Mouse (Mus musculus): Measurements from ENCODE around the gene Nek9. TPM values are rescaled to one million over a fixed set of nuclear protein-coding genes. Genes with fewer than 3 reads are reported as not detected.
"Not testable (repeated sequence)": the region's sequence is repeated elsewhere in the genome, so short reads cannot be mapped to it uniquely, and the experiment has no call there.

Gene Nek9
- polyA plus RNA-seq, 1 experiment from 2014 or later = 9.4 TPM

DNA sequence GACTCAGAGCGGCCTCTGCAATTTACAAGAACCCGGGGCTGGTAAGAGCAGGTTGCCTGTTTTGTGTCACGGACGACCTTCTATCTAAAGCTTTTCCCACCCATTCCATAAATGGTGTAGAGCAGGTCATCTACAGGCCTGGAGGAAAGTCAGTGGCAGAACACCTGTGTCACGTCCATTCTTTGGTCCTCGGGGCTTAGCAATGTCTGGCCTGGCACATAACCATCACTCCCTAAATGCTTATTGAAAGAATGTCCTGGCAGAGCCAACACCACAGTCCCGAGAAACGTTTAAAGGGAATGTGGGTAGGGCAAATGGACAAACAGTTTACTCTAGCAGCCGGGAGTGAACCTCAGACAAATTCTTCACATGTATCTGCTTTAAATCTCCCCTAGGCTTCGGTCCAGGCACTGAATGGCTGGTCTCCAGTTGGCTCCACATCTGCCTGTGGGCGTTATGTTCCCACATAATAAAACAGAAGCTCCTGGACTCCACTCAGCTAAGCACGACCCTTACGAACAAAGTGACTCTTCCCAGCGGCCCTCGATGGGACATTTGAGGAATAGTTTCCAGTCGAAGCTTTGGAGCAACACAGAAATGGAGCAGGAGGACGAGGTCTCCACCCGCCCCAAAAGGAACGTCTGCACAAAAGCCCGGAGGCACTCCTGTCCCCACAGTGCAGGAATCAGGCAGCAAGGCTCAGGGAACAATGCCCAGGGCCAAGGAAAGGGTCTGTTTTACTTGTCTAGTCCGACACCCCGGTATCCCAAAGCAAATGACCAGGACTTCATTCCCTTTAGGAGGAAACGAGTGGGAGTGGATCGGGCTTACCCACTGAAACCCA, 49.8 kb downstream of the Nek9 start:
- DNase-seq (ENCODE audit: low spot score) (no peak), ATAC-seq (replicated peaks; ENCODE audit: low FRiP score) (no peak)
- Histone ChIP-seq H3K4me1 (replicated peaks; ENCODE audit: control insufficient read depth, insufficient read depth, low read length) (0 out of 2 replicates have a peak, but pooled peaks cover 5% of the 10 kb centered on the region), H3K27me3 (replicated peaks; ENCODE audit: control insufficient read depth, insufficient read depth, low read length) (peaks cover 16% of the 10 kb centered on the region), H3K27ac (ENCODE audit: low read depth, low read length) (no peak overlapping the region), H3K4me2 (peak overlapping the region; percentile 76), H3K4me3 (ENCODE audit: low read depth, low read length) (peak overlapping the region; percentile 57; the same call in 1 of the 2 replicates), H3K36me3 (ENCODE audit: control insufficient read depth, insufficient read depth, low read length) (no peaks in the 10 kb centered on the region), H3K9ac (ENCODE audit: low read depth, low read length) (no peak overlapping the region), H3K9me3 (ENCODE audit: control insufficient read depth, low read length) (peaks cover 3% of the 10 kb centered on the region; the same call in 1 of the 2 replicates)
- 57% methylated on average over 24 of the region's 24 CpGs for WGBS

DNA sequence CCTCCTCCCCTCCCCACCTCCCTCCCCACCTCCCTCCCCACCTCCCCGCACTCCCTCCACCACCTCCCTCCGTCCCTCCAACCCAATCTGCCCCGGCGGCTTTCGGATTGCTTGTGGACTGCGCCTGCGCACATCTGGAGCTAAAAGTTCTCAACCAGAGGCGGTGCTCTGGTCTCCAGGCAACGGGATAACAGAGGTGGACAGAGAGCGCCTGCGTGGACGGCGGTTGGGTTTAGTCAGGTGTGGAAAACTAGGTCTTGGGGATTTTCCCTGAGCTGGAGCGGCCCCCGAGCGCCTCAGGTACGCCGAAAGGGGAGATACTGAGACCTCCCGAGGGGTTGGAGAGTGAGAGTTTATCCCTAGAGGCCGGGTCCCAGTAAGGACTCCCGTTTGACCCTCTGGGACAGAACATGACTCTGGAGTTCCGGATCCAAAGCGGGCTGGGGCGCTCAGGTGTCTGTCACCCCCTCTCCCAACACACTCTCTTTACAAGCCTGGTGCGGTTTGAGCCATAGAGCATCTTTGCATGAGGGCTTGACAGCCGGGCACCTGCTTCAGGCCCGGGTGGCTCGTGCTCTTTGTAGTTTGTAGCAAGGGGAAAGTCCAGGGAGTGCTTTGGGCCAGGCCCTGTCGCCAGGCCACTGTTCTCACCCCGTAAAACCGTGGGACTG, 50.5 kb downstream of the Nek9 start, which contains the start of gene Zc2hc1c:
Gene Zc2hc1c (plus strand): TSS at position 106 of the 671 bp plus-strand sequence.
- Histone ChIP-seq H3K27ac (ENCODE audit: low read depth, low read length) (no peak within 1 kb of the TSS), H3K4me2 (peak within 1 kb of the TSS; percentile 76), H3K9me3 (ENCODE audit: control insufficient read depth, low read length) (no peaks in the 10 kb centered on the region), H3K27me3 (replicated peaks; ENCODE audit: control insufficient read depth, insufficient read depth, low read length) (peaks cover 16% of the 10 kb centered on the region), H3K9ac (ENCODE audit: low read depth, low read length) (peak within 1 kb of the TSS; percentile 53), H3K36me3 (ENCODE audit: control insufficient read depth, insufficient read depth, low read length) (no peaks in the 10 kb centered on the region), H3K4me3 (ENCODE audit: low read depth, low read length) (peak within 1 kb of the TSS; percentile 57), H3K4me1 (replicated peaks; ENCODE audit: control insufficient read depth, insufficient read depth, low read length) (0 out of 2 replicates have a peak, but pooled peaks cover 5% of the 10 kb centered on the region)
- ATAC-seq (replicated peaks; ENCODE audit: low FRiP score) (peak; percentile 79), DNase-seq (ENCODE audit: low spot score) (peak; percentile 78)
- 7% methylated on average over 31 of the region's 31 CpGs for WGBS

DNA sequence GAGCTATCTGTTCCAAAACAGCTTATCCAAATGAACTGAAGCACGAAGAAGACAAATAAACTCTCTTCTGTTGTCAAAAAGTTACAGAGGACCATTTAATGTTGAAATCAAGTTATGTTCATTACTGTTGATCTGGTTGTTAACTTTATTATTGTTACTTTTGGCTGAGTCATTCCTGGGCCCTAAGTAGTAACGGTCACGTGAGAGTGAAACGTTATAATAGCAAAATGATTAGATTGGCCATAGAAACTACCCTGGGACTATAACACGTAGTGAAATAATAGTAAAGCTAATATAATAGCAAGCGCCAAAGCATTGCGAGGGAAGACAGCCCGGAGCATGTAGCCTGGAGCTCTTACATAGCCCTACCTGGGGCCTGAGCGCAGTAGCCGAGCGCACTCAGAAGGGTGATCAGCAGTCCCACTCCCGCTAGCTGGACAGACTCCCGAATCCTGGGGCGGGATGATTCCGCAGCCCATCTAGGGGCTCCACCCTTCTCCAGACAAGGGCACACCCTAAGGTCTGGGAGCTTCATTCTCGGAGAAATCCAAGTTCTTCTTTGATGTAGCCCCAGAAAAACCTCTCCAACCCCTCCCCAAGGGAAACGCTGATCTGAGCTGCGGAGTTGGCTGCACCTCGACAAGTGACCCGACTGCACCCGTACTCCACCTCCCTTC, 51.2 kb downstream of the Nek9 start, which contains the start of gene Acyp1:
Gene Acyp1 (minus strand): TSS at position 630 of the 677 bp plus-strand sequence.
- peak; percentile 62 for ATAC-seq (replicated peaks; ENCODE audit: low FRiP score)
- H3K27me3 ChIP-seq (replicated peaks; ENCODE audit: control insufficient read depth, insufficient read depth, low read length) = peaks cover 16% of the 10 kb centered on the region
- H3K27ac ChIP-seq (ENCODE audit: low read depth, low read length) = no peak within 1 kb of the TSS
- peak within 1 kb of the TSS; percentile 53 for H3K9ac ChIP-seq (ENCODE audit: low read depth, low read length)
- H3K4me3 ChIP-seq (ENCODE audit: low read depth, low read length) = peak within 1 kb of the TSS; percentile 57
- 15% methylated on average over 21 of the region's 21 CpGs for WGBS
- no peaks in the 10 kb centered on the region for H3K36me3 ChIP-seq (ENCODE audit: control insufficient read depth, insufficient read depth, low read length)
- 0 out of 2 replicates have a peak, but pooled peaks cover 5% of the 10 kb centered on the region for H3K4me1 ChIP-seq (replicated peaks; ENCODE audit: control insufficient read depth, insufficient read depth, low read length)
- DNase-seq (ENCODE audit: low spot score) = no peak
- H3K4me2 ChIP-seq = peak within 1 kb of the TSS; percentile 76
- H3K9me3 ChIP-seq (ENCODE audit: control insufficient read depth, low read length) = no peaks in the 10 kb centered on the region

DNA sequence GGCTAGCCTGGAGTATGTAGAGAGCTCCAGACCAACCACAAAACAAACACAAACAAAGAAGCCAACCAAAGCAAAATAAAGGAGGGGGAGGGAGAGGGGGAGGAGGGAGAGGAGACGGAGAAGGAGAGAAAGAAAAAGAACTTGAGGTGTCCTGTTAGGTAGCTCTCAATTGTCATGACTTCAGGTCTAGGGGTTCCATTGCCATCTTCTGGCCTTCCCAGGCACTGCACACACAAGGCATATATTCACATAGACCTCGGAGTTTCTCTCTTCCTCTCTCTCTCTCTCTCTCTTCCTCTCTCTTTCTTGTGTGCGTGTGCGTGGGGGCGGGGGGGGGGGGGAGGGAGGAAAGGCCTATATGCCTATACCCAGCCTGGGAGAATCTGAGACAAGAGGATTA, 52.2 kb downstream of the Nek9 start:
- no peak overlapping the region for H3K4me3 ChIP-seq (ENCODE audit: low read depth, low read length)
- DNase-seq (ENCODE audit: low spot score) = no peak
- 0 out of 2 replicates have a peak, but pooled peaks cover 5% of the 10 kb centered on the region for H3K4me1 ChIP-seq (replicated peaks; ENCODE audit: control insufficient read depth, insufficient read depth, low read length)
- H3K9ac ChIP-seq (ENCODE audit: low read depth, low read length) = no peak overlapping the region
- 43% methylated on average over 2 of the region's 5 CpGs for WGBS
- no peak for ATAC-seq (replicated peaks; ENCODE audit: low FRiP score)
- H3K4me2 ChIP-seq = no peak overlapping the region
- H3K36me3 ChIP-seq (ENCODE audit: control insufficient read depth, insufficient read depth, low read length) = no peaks in the 10 kb centered on the region
- H3K9me3 ChIP-seq (ENCODE audit: control insufficient read depth, low read length) = no peaks in the 10 kb centered on the region
- peaks cover 16% of the 10 kb centered on the region for H3K27me3 ChIP-seq (replicated peaks; ENCODE audit: control insufficient read depth, insufficient read depth, low read length)
- no peak overlapping the region for H3K27ac ChIP-seq (ENCODE audit: low read depth, low read length)

DNA sequence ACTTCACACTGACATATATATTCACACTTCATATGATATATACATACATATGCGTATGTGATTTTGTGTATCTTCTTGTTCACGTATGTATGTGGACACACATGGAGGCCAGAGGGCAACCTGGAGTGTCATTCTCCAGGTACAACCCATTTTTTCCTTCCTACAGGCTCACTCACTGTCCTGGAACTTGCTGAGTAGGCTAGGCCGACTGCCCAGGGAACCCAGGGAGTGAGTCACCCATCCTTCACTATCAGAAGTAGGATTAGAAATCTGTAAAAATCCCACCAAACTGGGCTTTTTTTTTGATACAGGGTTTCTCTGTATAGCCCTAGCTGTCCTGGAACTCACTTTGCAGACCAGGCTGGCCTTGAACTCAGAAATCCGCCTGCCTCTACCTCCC, 54.2 kb downstream of the Nek9 start:
- H3K27ac ChIP-seq (ENCODE audit: low read depth, low read length) = no peak overlapping the region
- 80% methylated on average over 4 of the region's 4 CpGs for WGBS
- H3K36me3 ChIP-seq (ENCODE audit: control insufficient read depth, insufficient read depth, low read length) = no peaks in the 10 kb centered on the region
- H3K4me1 ChIP-seq (replicated peaks; ENCODE audit: control insufficient read depth, insufficient read depth, low read length) = 0 out of 2 replicates have a peak, but pooled peaks cover 5% of the 10 kb centered on the region
- peaks cover 12% of the 10 kb centered on the region for H3K27me3 ChIP-seq (replicated peaks; ENCODE audit: control insufficient read depth, insufficient read depth, low read length)
- H3K9ac ChIP-seq (ENCODE audit: low read depth, low read length) = no peak overlapping the region
- DNase-seq (ENCODE audit: low spot score) (no peak), ATAC-seq (replicated peaks; ENCODE audit: low FRiP score) (no peak)
- H3K4me2 ChIP-seq = no peak overlapping the region
- H3K9me3 ChIP-seq (ENCODE audit: control insufficient read depth, low read length) = no peaks in the 10 kb centered on the region
- no peak overlapping the region for H3K4me3 ChIP-seq (ENCODE audit: low read depth, low read length)

DNA sequence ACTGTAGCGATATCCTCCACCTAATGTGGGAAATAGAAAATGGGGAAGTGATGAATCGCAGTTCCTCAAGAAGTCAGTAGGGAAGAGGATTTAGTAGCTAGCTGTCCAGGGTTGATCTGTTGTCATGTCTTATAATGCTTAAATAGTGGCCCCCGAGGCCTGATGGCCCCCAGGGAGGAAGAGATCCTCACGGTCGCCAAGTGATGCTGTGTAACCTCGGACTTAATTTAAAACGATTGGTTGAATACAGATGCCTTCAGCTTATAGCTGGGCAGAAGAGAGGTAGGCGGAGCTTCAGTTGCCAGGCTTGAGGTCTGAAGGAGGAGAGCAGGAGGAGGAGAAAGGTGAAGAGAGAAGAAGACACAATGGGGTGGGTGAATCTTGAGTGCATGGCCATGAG, 54.8 kb downstream of the Nek9 start:
- no peak for ATAC-seq (replicated peaks; ENCODE audit: low FRiP score)

DNA sequence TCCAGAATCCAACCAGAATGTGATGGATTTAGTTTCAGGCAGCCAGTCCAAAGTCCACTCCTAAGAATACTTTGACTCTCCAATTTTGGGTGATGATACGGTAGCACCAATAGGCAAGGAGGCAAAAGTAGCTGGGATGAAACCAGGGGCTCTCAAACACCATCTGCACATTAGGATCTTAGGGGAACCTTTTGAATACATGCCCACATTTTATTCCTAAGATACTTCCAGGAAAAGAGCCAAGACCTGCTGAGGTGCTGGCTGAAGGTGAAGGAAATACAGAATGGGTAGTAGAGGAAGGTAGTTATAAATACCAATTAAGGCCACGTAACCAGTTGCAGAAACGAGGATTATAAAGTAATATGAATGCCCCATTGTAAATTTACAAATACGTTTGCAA, 57.4 kb downstream of the Nek9 start:
- H3K4me1 ChIP-seq (replicated peaks; ENCODE audit: control insufficient read depth, insufficient read depth, low read length) = peaks cover 13% of the 10 kb centered on the region
- H3K27me3 ChIP-seq (replicated peaks; ENCODE audit: control insufficient read depth, insufficient read depth, low read length); DNase-seq (ENCODE audit: low spot score); H3K27ac ChIP-seq (ENCODE audit: low read depth, low read length); H3K4me2 ChIP-seq; ATAC-seq (replicated peaks; ENCODE audit: low FRiP score); H3K9me3 ChIP-seq (ENCODE audit: control insufficient read depth, low read length); H3K4me3 ChIP-seq (ENCODE audit: low read depth, low read length); H3K9ac ChIP-seq (ENCODE audit: low read depth, low read length); H3K36me3 ChIP-seq (ENCODE audit: control insufficient read depth, insufficient read depth, low read length): not testable (repeated sequence)
- 88% methylated on average over 1 of the region's 4 CpGs for WGBS

More for the DNA sequence above, 54.8 kb downstream of the Nek9 start:
- Histone ChIP-seq H3K27me3 (replicated peaks; ENCODE audit: control insufficient read depth, insufficient read depth, low read length) (peaks cover 8% of the 10 kb centered on the region), H3K4me3 (ENCODE audit: low read depth, low read length) (no peak overlapping the region), H3K27ac (ENCODE audit: low read depth, low read length) (no peak overlapping the region), H3K4me2 (no peak overlapping the region), H3K9ac (ENCODE audit: low read depth, low read length) (no peak overlapping the region), H3K9me3 (ENCODE audit: control insufficient read depth, low read length) (no peaks in the 10 kb centered on the region), H3K4me1 (replicated peaks; ENCODE audit: control insufficient read depth, insufficient read depth, low read length) (peaks cover 9% of the 10 kb centered on the region; the same call in 1 of the 2 replicates), H3K36me3 (ENCODE audit: control insufficient read depth, insufficient read depth, low read length) (no peaks in the 10 kb centered on the region)
- DNase-seq (ENCODE audit: low spot score) = no peak
- WGBS = 53% methylated on average over 8 of the region's 8 CpGs

All from liver, embryonic 11.5 days (tissue).